Mouse (Mus musculus) embryonic facial prominence, embryonic 13.5 days (tissue): ENCODE data around the gene Cdkn2b. TPM values are rescaled to one million over a fixed set of nuclear protein-coding genes. Genes with fewer than 3 reads are reported as not detected.
A peak's percentile ranks its signal among the peaks of the same experiment; 100 is the strongest.

Experiments used
- ATAC-seq: fragments of 200-750 bp; cut with Nextera tagmentation; 2 replicates; pipeline ENCODE4 v1.8.0; 2017; ENCODE audit warnings: low read depth; ENCODE audit not compliant: insufficient number of reproducible peaks, insufficient read depth, low FRiP score, low TSS enrichment
- H3K27ac ChIP-seq: fragments of 300-500 bp; sonication (generic); 2 replicates; pipeline ENCODE4 v1.5.1; 2015; ENCODE audit warnings: moderate library complexity, mild to moderate bottlenecking, inconsistent platforms
- H3K27me3 ChIP-seq: fragments of 300-500 bp; sonication (generic); 2 replicates; pipeline ENCODE4 v1.6.1; 2015; ENCODE audit warnings: mild to moderate bottlenecking, inconsistent platforms
- H3K36me3 ChIP-seq: fragments of 300-500 bp; sonication (generic); 2 replicates; pipeline ENCODE4 v1.6.1; 2015; ENCODE audit warnings: mild to moderate bottlenecking, inconsistent platforms
- H3K4me1 ChIP-seq: fragments of 300-500 bp; sonication (generic); 2 replicates; pipeline ENCODE4 v1.6.1; 2015; ENCODE audit warnings: inconsistent platforms
- H3K4me2 ChIP-seq: fragments of 300-500 bp; sonication (generic); 2 replicates; pipeline ENCODE4 v1.6.1; 2015; ENCODE audit warnings: moderate library complexity, mild to moderate bottlenecking, inconsistent platforms
- H3K4me3 ChIP-seq: fragments of 300-500 bp; sonication (generic); 2 replicates; pipeline ENCODE4 v1.5.1; 2015; ENCODE audit warnings: mild to moderate bottlenecking, inconsistent platforms
- H3K9ac ChIP-seq: fragments of 300-500 bp; sonication (generic); 2 replicates; pipeline ENCODE4 v1.6.1; 2015; ENCODE audit warnings: mild to moderate bottlenecking, inconsistent platforms
- H3K9me3 ChIP-seq: fragments of 300-500 bp; sonication (generic); 2 replicates; pipeline ENCODE4 v1.6.1; 2016; ENCODE audit warnings: inconsistent platforms
- WGBS: fragments of 180-500 bp; shearing (Covaris S2); methylation state at CpG from one replicate; pipeline ENCODE4 v1.1.7; 2015; ENCODE audit warnings: mixed read lengths; 5-methylcytosine and 5-hydroxymethylcytosine counted together
- polyA plus RNA-seq: library from polyadenylated mRNA; unstranded; fragments of >200 nt; fragmentation: Nextera tagmentation; extraction: Ambion mirVana; gene quantifications from 2 replicates; pipeline ENCODE4 v1.2.1, GENCODE M21; 2015

Cdkn2b gene
- 1.7 and 1.9 TPM in 2 replicates for polyA plus RNA-seq

GRCm38 (mm10) chr4:89310491-89311254 lies at the start of gene Cdkn2b:
TSS of gene Cdkn2b (minus strand) at chr4:89311039.
- Histone ChIP-seq H3K27me3 (peaks cover 89% of the 10 kb centered on the region), H3K9me3 (no peaks in the 10 kb centered on the region), H3K4me2 (peak within 1 kb of the TSS; percentile 89), H3K4me1 (peaks cover 10% of the 10 kb centered on the region), H3K4me3 (peak within 1 kb of the TSS; percentile 48), H3K27ac (no peak within 1 kb of the TSS), H3K36me3 (no peaks in the 10 kb centered on the region), H3K9ac (peak within 1 kb of the TSS; percentile 57)
- ATAC-seq: peak; percentile 76
- WGBS: under 1% methylated on average over 61 of the region's 61 CpGs

- H3K4me1 ChIP-seq: no peaks in the 10 kb centered on the region
- H3K36me3 ChIP-seq: no peaks in the 10 kb centered on the region
- H3K4me3 ChIP-seq: no peak overlapping the region
- no peak for ATAC-seq
- no peaks in the 10 kb centered on the region for H3K27me3 ChIP-seq
- H3K27ac ChIP-seq: no peak overlapping the region
- no peak overlapping the region for H3K4me2 ChIP-seq
- 60% methylated on average over 3 of the region's 3 CpGs for WGBS
- no peaks in the 10 kb centered on the region for H3K9me3 ChIP-seq
- no peak overlapping the region for H3K9ac ChIP-seq
Measured at GRCm38 (mm10) chr4:89360349-89360748, 49.5 kb upstream of the Cdkn2b start.

GRCm38 (mm10) chr4:89359506-89359905 lies 48.7 kb upstream of the Cdkn2b start:
- 88% methylated on average over 6 of the region's 6 CpGs for WGBS
- no peaks in the 10 kb centered on the region for H3K36me3 ChIP-seq
- no peak overlapping the region for H3K9ac ChIP-seq

GRCm38 (mm10) chr4:89353935-89354334 lies 43.1 kb upstream of the Cdkn2b start:
- ATAC-seq: no peak
- no peaks in the 10 kb centered on the region for H3K36me3 ChIP-seq
- no peak overlapping the region for H3K4me2 ChIP-seq
- H3K9ac ChIP-seq: no peak overlapping the region
- H3K27me3 ChIP-seq: no peaks in the 10 kb centered on the region
- H3K27ac ChIP-seq: no peak overlapping the region
- no peak overlapping the region for H3K4me3 ChIP-seq
- 52% methylated on average over 9 of the region's 9 CpGs for whole genome bisulfite sequencing
- H3K4me1 ChIP-seq: no peaks in the 10 kb centered on the region
- H3K9me3 ChIP-seq: no peaks in the 10 kb centered on the region

More at GRCm38 (mm10) chr4:89359506-89359905, 48.7 kb upstream of the Cdkn2b start:
- no peaks in the 10 kb centered on the region for H3K4me1 ChIP-seq
- H3K27ac ChIP-seq: no peak overlapping the region
- H3K4me3 ChIP-seq: no peak overlapping the region
- ATAC-seq: no peak
- H3K27me3 ChIP-seq: no peaks in the 10 kb centered on the region
- no peak overlapping the region for H3K4me2 ChIP-seq
- H3K9me3 ChIP-seq: no peaks in the 10 kb centered on the region

- no peak overlapping the region for H3K4me3 ChIP-seq
- no peak overlapping the region for H3K4me2 ChIP-seq
- ATAC-seq: no peak
- no peaks in the 10 kb centered on the region for H3K27me3 ChIP-seq
- H3K9me3 ChIP-seq: no peaks in the 10 kb centered on the region
- no peaks in the 10 kb centered on the region for H3K4me1 ChIP-seq
- no peak overlapping the region for H3K27ac ChIP-seq
- H3K36me3 ChIP-seq: no peaks in the 10 kb centered on the region
- 83% methylated on average over 3 of the region's 3 CpGs for WGBS
- no peak overlapping the region for H3K9ac ChIP-seq
Measured at GRCm38 (mm10) chr4:89353071-89353582, 42.3 kb upstream of the Cdkn2b start.

- 31% methylated on average over 5 of the region's 5 CpGs for WGBS
- Histone ChIP-seq H3K9me3 (no peaks in the 10 kb centered on the region), H3K27me3 (no peaks in the 10 kb centered on the region), H3K9ac (no peak overlapping the region), H3K27ac (no peak overlapping the region), H3K4me2 (no peak overlapping the region), H3K4me1 (no peaks in the 10 kb centered on the region), H3K36me3 (no peaks in the 10 kb centered on the region), H3K4me3 (no peak overlapping the region)
- no peak for ATAC-seq
Measured at GRCm38 (mm10) chr4:89351474-89351873, 40.6 kb upstream of the Cdkn2b start.

GRCm38 (mm10) chr4:89350938-89351451 lies 40.2 kb upstream of the Cdkn2b start:
- no peak for ATAC-seq
- Histone ChIP-seq H3K9ac (no peak overlapping the region), H3K4me3 (no peak overlapping the region), H3K9me3 (no peaks in the 10 kb centered on the region), H3K4me2 (no peak overlapping the region), H3K4me1 (no peaks in the 10 kb centered on the region), H3K27me3 (no peaks in the 10 kb centered on the region), H3K27ac (no peak overlapping the region), H3K36me3 (no peaks in the 10 kb centered on the region)
- WGBS: 61% methylated on average over 6 of the region's 6 CpGs

GRCm38 (mm10) chr4:89350391-89350790 lies 39.6 kb upstream of the Cdkn2b start:
- Histone ChIP-seq H3K4me3 (no peak overlapping the region), H3K27ac (no peak overlapping the region), H3K4me2 (no peak overlapping the region), H3K27me3 (no peaks in the 10 kb centered on the region), H3K9ac (no peak overlapping the region), H3K9me3 (no peaks in the 10 kb centered on the region), H3K36me3 (no peaks in the 10 kb centered on the region), H3K4me1 (no peaks in the 10 kb centered on the region)
- no peak for ATAC-seq
- 60% methylated on average over 9 of the region's 9 CpGs for WGBS

GRCm38 (mm10) chr4:89348842-89349241 lies 38.0 kb upstream of the Cdkn2b start:
- 53% methylated on average over 5 of the region's 5 CpGs for WGBS
- no peak overlapping the region for H3K4me3 ChIP-seq
- H3K9me3 ChIP-seq: no peaks in the 10 kb centered on the region
- no peak overlapping the region for H3K9ac ChIP-seq
- H3K27me3 ChIP-seq: no peaks in the 10 kb centered on the region
- no peaks in the 10 kb centered on the region for H3K4me1 ChIP-seq
- H3K4me2 ChIP-seq: no peak overlapping the region
- ATAC-seq: no peak
- H3K27ac ChIP-seq: no peak overlapping the region
- H3K36me3 ChIP-seq: no peaks in the 10 kb centered on the region

GRCm38 (mm10) chr4:89313461-89313860 lies 2.6 kb upstream of the Cdkn2b start:
- Histone ChIP-seq H3K4me1 (peaks cover 10% of the 10 kb centered on the region), H3K4me3 (no peak overlapping the region), H3K27ac (no peak overlapping the region), H3K27me3 (peaks cover 62% of the 10 kb centered on the region), H3K4me2 (no peak overlapping the region), H3K9me3 (no peaks in the 10 kb centered on the region), H3K36me3 (no peaks in the 10 kb centered on the region), H3K9ac (no peak overlapping the region)
- 8% methylated on average over 13 of the region's 13 CpGs for WGBS
- ATAC-seq: no peak

GRCm38 (mm10) chr4:89309996-89310395 lies 843 bp downstream of the Cdkn2b start:
- Histone ChIP-seq H3K9me3 (no peaks in the 10 kb centered on the region), H3K9ac (no peak overlapping the region), H3K36me3 (no peaks in the 10 kb centered on the region), H3K4me1 (peaks cover 10% of the 10 kb centered on the region), H3K4me2 (peak overlapping the region; percentile 89), H3K27ac (no peak overlapping the region), H3K27me3 (peaks cover 96% of the 10 kb centered on the region), H3K4me3 (peak overlapping the region; percentile 48)
- ATAC-seq: no peak
- WGBS: under 1% methylated on average over 11 of the region's 11 CpGs

- Histone ChIP-seq H3K4me1 (peaks cover 10% of the 10 kb centered on the region), H3K36me3 (no peaks in the 10 kb centered on the region), H3K9ac (no peak overlapping the region), H3K4me3 (no peak overlapping the region), H3K4me2 (no peak overlapping the region), H3K9me3 (no peaks in the 10 kb centered on the region), H3K27me3 (peaks cover 98% of the 10 kb centered on the region), H3K27ac (no peak overlapping the region)
- ATAC-seq: no peak
- 9% methylated on average over 3 of the region's 3 CpGs for WGBS
Measured at GRCm38 (mm10) chr4:89308001-89308400, 2.8 kb downstream of the Cdkn2b start.
